Mouse (Mus musculus): Measurements from ENCODE around the gene Il1rl2.

DNA sequence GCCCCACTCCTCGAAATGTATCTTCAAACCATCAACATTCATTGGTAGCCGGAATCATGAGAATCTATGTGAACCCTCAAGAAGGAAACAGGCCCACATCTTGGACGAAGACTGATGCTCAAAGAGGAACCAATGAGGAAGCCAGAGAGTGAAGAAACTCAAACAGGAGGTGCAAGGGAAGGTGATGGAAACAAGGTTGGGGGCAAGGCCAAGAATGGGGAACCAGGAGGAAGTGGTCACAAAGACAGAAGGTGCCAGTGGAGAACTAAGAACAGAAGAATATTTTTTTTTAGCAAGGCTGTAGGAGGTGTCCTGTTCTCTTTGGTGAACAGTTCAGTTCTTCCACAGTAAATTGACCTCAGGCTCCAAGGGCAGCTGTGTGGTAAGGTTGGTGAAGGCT, 67.0 kb downstream of the Il1rl2 start:
- no peak for TF ChIP-seq POLR2A (IDR thresholded peaks at IDR 0.05; ENCODE audit: borderline replicate concordance, control insufficient read depth, low read depth, low read length)
- TF ChIP-seq CTCF (IDR thresholded peaks at IDR 0.05; ENCODE audit: control insufficient read depth, insufficient read depth, low read length): no peak

Measured in bone marrow, adult 2 months (tissue).